Mouse (Mus musculus) limb, embryonic 11.5 days (tissue): ENCODE data around the gene Lypd6. TPM values are rescaled to one million over a fixed set of nuclear protein-coding genes. Genes with fewer than 3 reads are reported as not detected.

ENCODE experiments used
- ATAC-seq: fragments of 200-750 bp; cut with Nextera tagmentation; 2 replicates; pipeline ENCODE4 v1.8.0; 2017; ENCODE audit warnings: low read depth; ENCODE audit not compliant: insufficient number of reproducible peaks, low FRiP score, low TSS enrichment
- DNase-seq: peaks from one replicate; pipeline ENCODE4 v3.0.0-alpha.2; 2015; ENCODE audit warnings: low spot score
- H3K27ac ChIP-seq: fragments of 300-500 bp; sonication (generic); replicated peaks from 2 replicates; pipeline ENCODE4 v1.5.1; 2014; ENCODE audit warnings: low read depth, mild to moderate bottlenecking, low read length
- H3K27me3 ChIP-seq: fragments of 300-500 bp; sonication (generic); 2 replicates; pipeline ENCODE4 v1.6.1; 2014; ENCODE audit warnings: mild to moderate bottlenecking, low read length, mixed read lengths; ENCODE audit not compliant: control insufficient read depth, insufficient read depth
- H3K36me3 ChIP-seq: fragments of 300-500 bp; sonication (generic); 2 replicates; pipeline ENCODE4 v1.6.1; 2014; ENCODE audit warnings: mild to moderate bottlenecking, low read length, moderate library complexity, mixed read lengths; ENCODE audit not compliant: control insufficient read depth, insufficient read depth
- H3K4me1 ChIP-seq: fragments of 300-500 bp; sonication (generic); 2 replicates; pipeline ENCODE4 v1.6.1; 2014; ENCODE audit warnings: low read length, mixed read lengths; ENCODE audit not compliant: control insufficient read depth, insufficient read depth
- H3K4me2 ChIP-seq: fragments of 300-500 bp; sonication (generic); 2 replicates; pipeline ENCODE4 v1.6.1; 2014; ENCODE audit warnings: low read depth, mild to moderate bottlenecking, moderate library complexity; ENCODE audit not compliant: severe bottlenecking
- H3K4me3 ChIP-seq: fragments of 300-500 bp; sonication (generic); 2 replicates; pipeline ENCODE4 v1.5.1; 2014; ENCODE audit warnings: low read depth, low read length
- H3K9ac ChIP-seq: fragments of 300-500 bp; sonication (generic); 2 replicates; pipeline ENCODE4 v1.6.1; 2014; ENCODE audit warnings: mild to moderate bottlenecking, low read length
- H3K9me3 ChIP-seq: fragments of 300-500 bp; sonication (generic); 2 replicates; pipeline ENCODE4 v1.6.1; 2016; ENCODE audit warnings: low read length; ENCODE audit not compliant: control insufficient read depth
- WGBS: fragments of 180-500 bp; shearing (Covaris S2); extraction: QIAGEN DNeasy Blood & Tissue Kit; methylation state at CpG from one replicate; pipeline ENCODE4 v1.1.7; 2014; 5-methylcytosine and 5-hydroxymethylcytosine counted together
- polyA plus RNA-seq: library from polyadenylated mRNA; unstranded; fragments of >200 nt; fragmentation: Nextera tagmentation; extraction: Ambion mirVana; gene quantifications from 2 replicates; pipeline ENCODE4 v1.2.1, GENCODE M21; 2014

The Lypd6 gene
- polyA plus RNA-seq, 1 experiment from 2014 or later = 7.4 TPM

- ATAC-seq = no peak
- no peaks in the 10 kb centered on the region for H3K9me3 ChIP-seq
- DNase-seq = no peak
- H3K9ac ChIP-seq = no peak overlapping the region
- H3K36me3 ChIP-seq = no peaks in the 10 kb centered on the region
- no peak overlapping the region for H3K4me2 ChIP-seq
- H3K4me1 ChIP-seq = no peaks in the 10 kb centered on the region
- H3K27ac ChIP-seq = no peak overlapping the region
- H3K27me3 ChIP-seq = no peaks in the 10 kb centered on the region
- H3K4me3 ChIP-seq = no peak overlapping the region
- 68% methylated on average over 1 of the region's 1 CpGs for WGBS
Observed at GRCm38 (mm10) chr2:50111609-50112008, 45.4 kb downstream of the Lypd6 start.

- 94% methylated on average over 5 of the region's 5 CpGs for WGBS
- Histone ChIP-seq H3K4me3 (no peak overlapping the region), H3K27ac (no peak overlapping the region), H3K27me3 (no peaks in the 10 kb centered on the region), H3K4me1 (no peaks in the 10 kb centered on the region), H3K9ac (no peak overlapping the region), H3K9me3 (no peaks in the 10 kb centered on the region), H3K4me2 (no peak overlapping the region), H3K36me3 (no peaks in the 10 kb centered on the region)
- no peak for DNase-seq
- no peak for ATAC-seq
Observed at GRCm38 (mm10) chr2:50112427-50112826, 46.2 kb downstream of the Lypd6 start.

- Histone ChIP-seq H3K36me3 (no peaks in the 10 kb centered on the region), H3K9ac (no peak overlapping the region), H3K27ac (no peak overlapping the region), H3K4me2 (no peak overlapping the region), H3K4me1 (no peaks in the 10 kb centered on the region), H3K4me3 (no peak overlapping the region), H3K27me3 (no peaks in the 10 kb centered on the region), H3K9me3 (no peaks in the 10 kb centered on the region)
- DNase-seq (no peak), ATAC-seq (no peak)
- 94% methylated on average over 7 of the region's 7 CpGs for WGBS
Observed at GRCm38 (mm10) chr2:50119101-50119500, 52.9 kb downstream of the Lypd6 start.

GRCm38 (mm10) chr2:50120839-50121238, 54.6 kb downstream of the Lypd6 start:
- Histone ChIP-seq H3K4me1 (no peaks in the 10 kb centered on the region), H3K4me3 (no peak overlapping the region), H3K27me3 (no peaks in the 10 kb centered on the region), H3K9ac (no peak overlapping the region), H3K36me3 (no peaks in the 10 kb centered on the region), H3K4me2 (no peak overlapping the region), H3K27ac (no peak overlapping the region), H3K9me3 (no peaks in the 10 kb centered on the region)
- 90% methylated on average over 9 of the region's 9 CpGs for WGBS
- DNase-seq = no peak
- no peak for ATAC-seq

GRCm38 (mm10) chr2:50123376-50123775, 57.1 kb downstream of the Lypd6 start:
- no peak overlapping the region for H3K27ac ChIP-seq
- H3K36me3 ChIP-seq = no peaks in the 10 kb centered on the region
- no peak overlapping the region for H3K4me2 ChIP-seq
- DNase-seq = no peak
- 71% methylated on average over 5 of the region's 5 CpGs for WGBS
- H3K4me1 ChIP-seq = no peaks in the 10 kb centered on the region
- no peak for ATAC-seq
- H3K9me3 ChIP-seq = no peaks in the 10 kb centered on the region
- H3K27me3 ChIP-seq = no peaks in the 10 kb centered on the region
- H3K4me3 ChIP-seq = no peak overlapping the region
- H3K9ac ChIP-seq = no peak overlapping the region

- DNase-seq (no peak), ATAC-seq (no peak)
- Histone ChIP-seq H3K4me2 (no peak overlapping the region), H3K9ac (no peak overlapping the region), H3K27ac (no peak overlapping the region), H3K4me1 (no peaks in the 10 kb centered on the region), H3K36me3 (no peaks in the 10 kb centered on the region), H3K9me3 (no peaks in the 10 kb centered on the region), H3K27me3 (no peaks in the 10 kb centered on the region), H3K4me3 (no peak overlapping the region)
- 85% methylated on average over 9 of the region's 9 CpGs for WGBS
Observed at GRCm38 (mm10) chr2:50127513-50128175, 61.4 kb downstream of the Lypd6 start.

GRCm38 (mm10) chr2:50128322-50129277, 62.4 kb downstream of the Lypd6 start:
- H3K27me3 ChIP-seq = no peaks in the 10 kb centered on the region
- no peak overlapping the region for H3K9ac ChIP-seq
- ATAC-seq = no peak
- no peaks in the 10 kb centered on the region for H3K4me1 ChIP-seq
- peak; percentile 17 for DNase-seq
- no peaks in the 10 kb centered on the region for H3K36me3 ChIP-seq
- WGBS = 86% methylated on average over 12 of the region's 12 CpGs
- no peak overlapping the region for H3K4me3 ChIP-seq
- no peaks in the 10 kb centered on the region for H3K9me3 ChIP-seq
- no peak overlapping the region for H3K27ac ChIP-seq
- no peak overlapping the region for H3K4me2 ChIP-seq

GRCm38 (mm10) chr2:50130674-50131073, 64.4 kb downstream of the Lypd6 start:
- no peak overlapping the region for H3K4me2 ChIP-seq
- no peak for ATAC-seq
- no peak for DNase-seq
- no peak overlapping the region for H3K9ac ChIP-seq
- WGBS = 94% methylated on average over 3 of the region's 3 CpGs
- H3K27ac ChIP-seq = no peak overlapping the region
- no peak overlapping the region for H3K4me3 ChIP-seq
- H3K36me3 ChIP-seq = no peaks in the 10 kb centered on the region
- H3K9me3 ChIP-seq = no peaks in the 10 kb centered on the region
- H3K4me1 ChIP-seq = no peaks in the 10 kb centered on the region
- no peaks in the 10 kb centered on the region for H3K27me3 ChIP-seq
